Mouse (Mus musculus) forebrain, embryonic 12.5 days (tissue): Measurements from ENCODE around the gene Pdhb. TPM values are rescaled to one million over a fixed set of nuclear protein-coding genes. Genes with fewer than 3 reads are reported as not detected.

Experiments
- ATAC-seq: fragments of 200-750 bp; cut with Nextera tagmentation; 2 replicates; pipeline ENCODE4 v1.8.0; 2017; ENCODE audit warnings: moderate TSS enrichment; ENCODE audit not compliant: low FRiP score
- H3K27ac ChIP-seq: fragments of 300-500 bp; sonication (generic); 2 replicates; pipeline ENCODE4 v1.5.1; 2016; ENCODE audit warnings: mild to moderate bottlenecking
- H3K27me3 ChIP-seq: fragments of 300-500 bp; sonication (generic); 2 replicates; pipeline ENCODE4 v1.6.1; 2016; ENCODE audit warnings: mild to moderate bottlenecking
- H3K36me3 ChIP-seq: fragments of 300-500 bp; sonication (generic); replicated peaks from 2 replicates; pipeline ENCODE4 v1.6.1; 2016; ENCODE audit warnings: mild to moderate bottlenecking
- H3K4me1 ChIP-seq: fragments of 300-500 bp; sonication (generic); 2 replicates; pipeline ENCODE4 v1.6.1; 2016
- H3K4me2 ChIP-seq: fragments of 300-500 bp; sonication (generic); 2 replicates; pipeline ENCODE4 v1.6.1; 2016; ENCODE audit warnings: mild to moderate bottlenecking, moderate library complexity
- H3K4me3 ChIP-seq: fragments of 300-500 bp; sonication (generic); replicated peaks from 2 replicates; pipeline ENCODE4 v1.5.1; 2016; ENCODE audit warnings: mild to moderate bottlenecking
- H3K9ac ChIP-seq: fragments of 300-500 bp; sonication (generic); 2 replicates; pipeline ENCODE4 v1.6.1; 2016; ENCODE audit warnings: mild to moderate bottlenecking
- H3K9me3 ChIP-seq: fragments of 300-500 bp; sonication (generic); 2 replicates; pipeline ENCODE4 v1.6.1; 2016
- WGBS: fragments of 180-500 bp; shearing (Covaris S2); methylation state at CpG from one replicate; pipeline ENCODE4 v1.1.7; 2016; 5-methylcytosine and 5-hydroxymethylcytosine counted together
- polyA plus RNA-seq: library from polyadenylated mRNA; unstranded; fragments of >200 nt; fragmentation: Nextera tagmentation; extraction: Ambion mirVana; gene quantifications from 2 replicates; pipeline ENCODE4 v1.2.1, GENCODE M21; 2016

The Pdhb gene
- polyA plus RNA-seq: 199 and 211 TPM in 2 replicates

DNA sequence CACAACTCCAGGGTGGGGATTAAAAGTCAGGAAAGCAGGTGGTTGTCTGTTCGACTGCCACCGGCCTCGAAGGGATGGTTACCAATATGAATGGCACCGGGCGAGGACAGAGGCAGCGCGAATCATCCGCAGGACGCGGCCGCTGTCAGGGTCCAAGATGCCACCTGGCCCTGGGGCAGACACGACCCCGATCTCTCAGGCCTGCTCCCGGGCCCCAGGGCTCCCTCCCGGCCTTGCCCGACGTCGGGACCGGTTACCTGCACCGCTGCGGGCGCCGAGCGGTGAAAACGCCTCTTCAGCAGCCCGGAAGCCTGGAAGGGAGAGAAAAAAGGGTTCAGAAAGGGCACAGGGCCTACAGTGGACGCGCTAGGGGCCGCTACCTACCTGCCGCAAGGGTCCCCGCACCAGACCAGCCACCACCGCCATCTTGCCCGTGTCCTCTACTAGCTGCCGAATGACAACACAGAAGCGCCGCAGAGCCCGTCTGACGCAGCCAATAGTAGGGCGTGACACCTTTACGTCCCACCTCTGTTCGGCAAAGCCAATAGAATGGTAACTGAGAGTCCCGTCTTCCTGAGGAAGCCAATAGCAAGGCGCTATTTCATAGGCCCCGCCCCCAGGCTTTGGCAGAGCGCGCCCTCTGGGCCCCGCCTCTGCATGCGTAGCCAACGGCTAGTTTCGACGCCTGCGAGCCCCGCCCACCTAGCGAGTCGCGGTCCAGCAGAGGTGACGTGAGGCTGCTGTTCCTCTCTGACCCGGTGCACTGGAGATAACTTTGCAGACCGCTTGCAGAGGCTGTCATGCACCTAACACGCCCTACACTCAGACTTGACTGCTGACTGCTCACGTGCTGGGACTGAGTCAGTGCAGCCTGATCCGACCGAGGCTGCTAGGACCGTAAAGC is at the start of gene Pdhb:
Gene Pdhb (minus strand): TSS at position 519 of the 904 bp plus-strand sequence.
- Histone ChIP-seq H3K4me2 (peak within 1 kb of the TSS; percentile 77), H3K27me3 (no peaks in the 10 kb centered on the region), H3K4me1 (peaks cover 7% of the 10 kb centered on the region), H3K4me3 (peak within 1 kb of the TSS; percentile 85), H3K27ac (peak within 1 kb of the TSS; percentile 69), H3K9ac (peak within 1 kb of the TSS; percentile 86), H3K36me3 (peaks cover 28% of the 10 kb centered on the region), H3K9me3 (no peaks in the 10 kb centered on the region)
- under 1% methylated on average over 64 of the region's 64 CpGs for WGBS
- ATAC-seq: peak; percentile 100

DNA sequence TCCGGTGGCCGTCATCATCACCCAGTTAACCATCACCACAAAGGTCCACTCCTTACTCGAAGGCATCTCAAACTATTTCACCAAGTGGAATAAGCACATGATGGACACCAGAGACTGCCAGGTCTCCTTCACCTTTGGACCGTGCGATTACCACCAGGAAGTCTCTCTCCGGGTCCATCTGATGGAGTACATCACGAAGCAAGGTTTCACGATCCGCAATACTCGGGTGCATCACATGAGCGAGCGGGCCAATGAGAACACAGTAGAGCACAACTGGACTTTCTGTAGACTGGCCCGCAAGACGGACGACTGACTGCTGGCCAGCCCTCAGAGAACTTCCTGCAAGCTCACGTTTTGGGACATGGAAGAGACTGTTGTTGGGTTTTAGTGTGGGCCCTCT is 49.7 kb upstream of the Pdhb start:
- H3K9ac ChIP-seq: no peak overlapping the region
- H3K9me3 ChIP-seq: no peaks in the 10 kb centered on the region
- no peak for ATAC-seq
- peaks cover 3% of the 10 kb centered on the region; the same call in 1 of the 2 replicates for H3K36me3 ChIP-seq
- no peak overlapping the region for H3K4me2 ChIP-seq
- peaks cover 13% of the 10 kb centered on the region for H3K4me1 ChIP-seq
- no peak overlapping the region for H3K4me3 ChIP-seq
- H3K27ac ChIP-seq: no peak overlapping the region
- H3K27me3 ChIP-seq: peaks cover 5% of the 10 kb centered on the region; the same call in 1 of the 2 replicates
- WGBS: 95% methylated on average over 16 of the region's 16 CpGs

DNA sequence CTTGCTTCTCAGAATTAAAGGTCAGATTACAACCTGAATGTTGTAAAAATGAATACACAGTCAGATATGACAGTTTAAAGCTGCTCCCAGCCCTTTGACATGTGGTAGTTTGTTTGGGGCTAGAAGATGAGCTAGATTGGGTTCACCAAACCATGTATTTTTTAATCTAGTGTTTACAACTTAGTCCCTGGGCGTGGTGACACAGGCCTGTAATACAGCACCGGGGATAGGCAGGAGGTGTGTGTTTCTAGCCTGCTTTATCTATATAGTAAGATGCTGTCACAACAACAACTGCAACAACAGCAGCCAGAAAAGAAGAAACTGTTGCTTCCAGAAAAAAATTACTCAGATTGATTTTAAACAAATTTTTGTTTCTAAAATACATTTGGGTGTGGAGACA is 48.1 kb upstream of the Pdhb start:
- Histone ChIP-seq H3K27me3 (peaks cover 14% of the 10 kb centered on the region), H3K4me3 (no peak overlapping the region), H3K36me3 (peaks cover 3% of the 10 kb centered on the region; the same call in 1 of the 2 replicates), H3K27ac (no peak overlapping the region), H3K4me2 (no peak overlapping the region), H3K9me3 (no peaks in the 10 kb centered on the region), H3K4me1 (peaks cover 18% of the 10 kb centered on the region), H3K9ac (no peak overlapping the region)
- no peak for ATAC-seq
- 88% methylated on average over 2 of the region's 2 CpGs for WGBS

DNA sequence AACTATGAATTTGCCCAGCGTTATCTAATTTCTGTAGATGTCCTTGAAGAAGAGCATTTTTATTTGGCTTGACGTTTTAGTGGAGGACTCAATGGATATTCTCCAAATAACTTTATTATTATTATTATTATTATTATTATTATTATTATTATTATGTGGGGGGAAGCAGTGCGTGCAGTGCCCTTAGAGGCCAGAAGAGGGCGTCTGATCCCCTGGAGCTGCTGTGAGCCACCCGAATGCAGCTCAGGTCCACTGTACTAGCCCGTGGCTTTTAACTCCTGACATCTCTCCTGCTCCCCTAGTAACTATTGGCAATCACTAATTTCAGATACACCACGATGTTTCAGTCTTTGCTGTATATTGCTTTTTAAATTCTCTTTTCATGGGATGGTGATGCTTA is 47.5 kb upstream of the Pdhb start:
- H3K36me3 ChIP-seq: peaks cover 3% of the 10 kb centered on the region; the same call in 1 of the 2 replicates
- peaks cover 24% of the 10 kb centered on the region for H3K4me1 ChIP-seq
- H3K4me2 ChIP-seq: no peak overlapping the region
- 62% methylated on average over 7 of the region's 7 CpGs for WGBS
- H3K27ac ChIP-seq: no peak overlapping the region
- H3K9me3 ChIP-seq: no peaks in the 10 kb centered on the region
- no peak overlapping the region for H3K9ac ChIP-seq
- H3K27me3 ChIP-seq: peaks cover 18% of the 10 kb centered on the region
- no peak for ATAC-seq
- H3K4me3 ChIP-seq: no peak overlapping the region

DNA sequence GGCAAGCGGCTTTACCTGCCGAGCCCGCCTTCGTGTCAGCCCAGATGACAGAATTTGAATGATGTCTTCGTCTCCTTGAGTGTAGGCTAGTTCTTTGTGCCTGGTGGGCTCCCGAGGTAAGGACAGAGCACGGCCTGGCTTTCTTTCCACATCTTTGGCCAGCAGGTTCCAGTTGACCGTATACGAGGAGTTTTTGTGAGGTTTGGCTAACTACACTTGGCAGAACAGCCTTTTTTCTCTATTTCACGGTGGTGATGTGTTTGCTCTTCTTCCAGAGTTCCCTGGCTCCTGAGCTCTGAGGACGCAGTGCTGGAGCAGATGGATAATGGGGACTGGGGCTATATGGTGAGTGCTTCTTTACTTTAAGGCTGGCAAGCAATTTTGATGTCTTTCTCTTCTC is 47.1 kb upstream of the Pdhb start:
- Histone ChIP-seq H3K4me2 (no peak overlapping the region), H3K27ac (no peak overlapping the region), H3K36me3 (peaks cover 3% of the 10 kb centered on the region; the same call in 1 of the 2 replicates), H3K4me3 (no peak overlapping the region), H3K4me1 (peaks cover 29% of the 10 kb centered on the region), H3K27me3 (peaks cover 20% of the 10 kb centered on the region), H3K9me3 (no peaks in the 10 kb centered on the region), H3K9ac (no peak overlapping the region)
- ATAC-seq: no peak
- WGBS: 52% methylated on average over 11 of the region's 11 CpGs

DNA sequence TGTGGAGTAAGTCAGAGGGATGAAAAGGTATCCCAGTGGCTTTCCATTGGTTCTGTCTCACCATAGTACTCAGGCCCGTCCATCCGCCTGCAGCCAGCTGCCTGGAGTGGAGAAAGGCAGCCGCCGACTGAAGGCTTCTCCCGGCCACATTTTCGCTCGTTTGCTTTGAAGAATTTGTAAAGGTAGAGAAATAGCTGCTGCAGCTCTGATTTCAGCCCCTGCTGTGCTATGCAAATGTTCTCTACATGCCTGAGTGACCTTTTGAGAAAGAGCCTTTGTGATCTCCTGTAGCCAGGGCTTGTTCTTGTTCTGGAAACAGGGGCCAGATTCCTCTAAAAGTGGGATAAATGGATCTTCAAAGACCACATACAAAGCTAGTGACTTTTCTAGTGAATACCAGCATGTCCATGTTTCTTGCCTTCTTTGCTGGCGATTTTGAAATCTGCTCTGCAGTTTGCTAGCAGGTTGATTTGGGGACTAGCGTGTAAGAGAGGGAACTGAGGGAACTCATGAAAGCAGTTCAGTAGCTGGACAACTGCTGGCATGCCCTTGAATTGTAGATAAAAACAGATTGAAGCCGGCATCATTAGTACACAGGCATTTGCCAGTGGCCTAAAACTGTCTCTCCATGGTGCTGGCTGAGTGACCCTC is 46.0 kb upstream of the Pdhb start:
- no peak overlapping the region for H3K9ac ChIP-seq
- H3K4me2 ChIP-seq: peak overlapping the region; percentile 29
- H3K36me3 ChIP-seq: peaks cover 3% of the 10 kb centered on the region; the same call in 1 of the 2 replicates
- WGBS: 4% methylated on average over 10 of the region's 10 CpGs
- peaks cover 33% of the 10 kb centered on the region for H3K4me1 ChIP-seq
- H3K27me3 ChIP-seq: peaks cover 20% of the 10 kb centered on the region
- no peaks in the 10 kb centered on the region for H3K9me3 ChIP-seq
- H3K4me3 ChIP-seq: no peak overlapping the region
- ATAC-seq: no peak
- peak overlapping the region; percentile 71 for H3K27ac ChIP-seq

DNA sequence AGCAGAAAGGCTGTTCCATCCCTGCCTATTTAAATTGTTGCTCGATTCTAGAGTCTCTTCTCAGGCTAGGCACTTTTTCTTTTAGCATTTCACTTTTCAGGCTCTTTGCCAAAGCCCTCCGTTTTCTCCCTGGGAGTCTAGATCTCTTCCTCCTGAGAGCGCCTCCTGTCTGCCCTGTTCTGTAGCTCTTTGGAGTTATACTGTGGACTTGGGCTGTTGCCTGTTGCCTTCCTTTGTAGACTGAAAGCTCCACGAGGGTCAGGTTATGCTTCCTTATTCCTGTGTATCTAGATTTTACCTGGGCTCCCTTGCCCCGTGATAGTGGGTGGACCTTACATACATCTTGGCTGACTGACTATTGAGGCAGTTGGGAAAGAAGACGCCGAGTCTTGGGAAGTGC is 45.4 kb upstream of the Pdhb start:
- Histone ChIP-seq H3K27ac (peak overlapping the region; percentile 71), H3K4me3 (no peak overlapping the region), H3K36me3 (peaks cover 3% of the 10 kb centered on the region; the same call in 1 of the 2 replicates), H3K9me3 (no peaks in the 10 kb centered on the region), H3K9ac (no peak overlapping the region), H3K4me2 (peak overlapping the region; percentile 29), H3K27me3 (peaks cover 20% of the 10 kb centered on the region), H3K4me1 (peaks cover 33% of the 10 kb centered on the region)
- ATAC-seq: no peak
- WGBS: 32% methylated on average over 7 of the region's 7 CpGs

DNA sequence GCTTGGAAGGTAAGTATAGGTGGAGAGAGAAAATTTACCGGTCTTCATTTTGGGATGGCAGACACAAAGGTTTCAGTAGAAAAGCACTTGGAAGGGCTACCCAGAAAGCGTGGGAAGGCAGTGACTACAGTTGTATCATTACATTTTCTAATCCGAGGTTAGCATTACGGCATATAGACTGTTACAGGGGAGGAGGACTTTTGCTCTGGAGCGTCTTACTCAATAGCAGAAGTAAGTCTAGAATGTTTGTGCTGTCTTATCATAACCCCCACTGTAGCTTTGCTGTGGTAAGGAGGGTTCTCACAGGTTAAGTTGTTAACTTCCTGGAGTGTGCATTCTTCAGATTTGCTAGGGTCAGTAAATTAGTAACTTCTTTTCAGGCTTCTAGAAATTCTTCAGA is 43.3 kb upstream of the Pdhb start:
- Histone ChIP-seq H3K4me1 (peaks cover 33% of the 10 kb centered on the region), H3K27me3 (peaks cover 20% of the 10 kb centered on the region), H3K9ac (no peak overlapping the region), H3K9me3 (no peaks in the 10 kb centered on the region), H3K27ac (no peak overlapping the region), H3K4me3 (no peak overlapping the region), H3K36me3 (no peaks in the 10 kb centered on the region), H3K4me2 (peak overlapping the region; percentile 80; the same call in 1 of the 2 replicates)
- no peak for ATAC-seq
- 66% methylated on average over 5 of the region's 5 CpGs for WGBS

DNA sequence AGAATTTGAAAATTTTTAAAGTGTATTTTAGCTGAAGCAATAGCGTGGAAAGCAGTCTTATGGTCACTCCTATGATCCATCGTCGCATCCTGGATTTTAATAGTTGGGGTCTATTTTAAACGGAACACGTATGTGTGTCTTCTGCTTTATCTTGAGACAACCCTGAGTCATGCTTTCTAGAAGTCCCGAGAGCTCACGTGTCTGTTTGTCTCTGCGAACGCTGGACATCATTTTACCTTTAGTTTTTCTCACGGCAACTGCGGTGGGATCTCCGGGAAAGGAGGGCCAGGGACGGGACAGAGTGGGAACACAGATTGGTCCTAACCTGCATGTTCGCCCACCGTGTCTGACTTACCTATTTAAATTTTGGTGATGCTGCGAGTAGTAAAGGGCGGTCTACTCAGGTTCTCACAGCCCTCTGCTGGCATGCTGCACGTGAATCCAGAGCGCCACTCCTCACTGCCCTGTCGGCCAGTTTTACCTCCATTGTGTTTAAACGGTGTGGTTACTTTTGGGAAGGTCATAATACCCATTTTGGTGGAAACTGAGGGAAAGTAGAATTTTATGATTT is 42.5 kb upstream of the Pdhb start:
- Histone ChIP-seq H3K4me2 (peak overlapping the region; percentile 80), H3K27me3 (peaks cover 20% of the 10 kb centered on the region), H3K9ac (no peak overlapping the region; the same call in 1 of the 2 replicates), H3K27ac (no peak overlapping the region), H3K36me3 (no peaks in the 10 kb centered on the region), H3K4me3 (peak overlapping the region; percentile 65), H3K9me3 (no peaks in the 10 kb centered on the region), H3K4me1 (peaks cover 33% of the 10 kb centered on the region)
- ATAC-seq: no peak
- 11% methylated on average over 21 of the region's 21 CpGs for WGBS

DNA sequence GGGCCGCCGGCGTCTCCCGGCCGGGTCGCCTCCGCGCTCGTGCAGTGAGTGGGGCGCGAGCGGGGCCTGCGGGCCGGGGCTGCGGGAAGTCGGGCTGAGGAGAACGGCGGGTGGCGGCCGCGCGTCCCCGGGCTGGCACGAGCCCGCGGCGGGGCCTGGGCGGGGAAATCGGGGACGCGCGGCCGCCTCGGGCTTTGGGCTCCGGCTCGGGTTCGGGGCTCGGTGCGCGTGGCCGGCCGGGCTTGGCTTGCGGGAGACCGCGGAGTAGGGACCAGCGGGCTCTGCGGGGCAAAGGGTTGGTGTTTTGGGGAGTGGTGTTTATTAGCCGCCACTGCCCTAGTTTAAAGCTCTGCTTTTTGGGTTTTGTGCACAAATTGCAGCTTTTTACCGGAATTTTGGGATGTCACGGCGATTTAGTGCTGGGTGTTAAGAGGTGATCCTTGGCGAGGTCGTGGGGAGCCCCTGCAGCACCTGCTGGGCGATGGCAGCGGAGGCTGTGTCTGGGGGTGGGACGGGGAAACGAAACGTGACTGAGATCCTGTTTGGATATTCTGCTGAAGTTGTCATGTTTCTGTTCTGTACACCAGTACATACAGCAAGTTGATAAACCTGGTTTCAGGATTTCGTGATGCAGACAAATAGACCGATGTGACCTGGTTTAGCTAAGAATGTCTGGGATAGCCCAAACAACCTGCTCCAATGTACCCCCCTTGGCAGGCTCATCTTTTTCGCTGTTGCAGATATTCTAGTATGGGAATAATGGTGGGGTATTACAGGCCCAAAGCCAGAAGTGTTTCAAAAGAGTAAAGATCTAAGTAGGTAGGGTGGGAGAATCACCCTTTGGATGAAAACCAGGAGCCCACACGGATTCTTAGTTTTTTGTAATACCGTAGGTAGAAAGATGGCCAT is 41.7 kb upstream of the Pdhb start:
- H3K4me2 ChIP-seq: peak overlapping the region; percentile 80
- H3K9me3 ChIP-seq: no peaks in the 10 kb centered on the region
- H3K4me1 ChIP-seq: peaks cover 33% of the 10 kb centered on the region
- H3K27ac ChIP-seq: peak overlapping the region; percentile 86
- 2% methylated on average over 47 of the region's 63 CpGs for WGBS
- peak overlapping the region; percentile 65 for H3K4me3 ChIP-seq
- peak; percentile 80 for ATAC-seq
- H3K36me3 ChIP-seq: no peaks in the 10 kb centered on the region
- peaks cover 20% of the 10 kb centered on the region for H3K27me3 ChIP-seq
- peak overlapping the region; percentile 76 for H3K9ac ChIP-seq

DNA sequence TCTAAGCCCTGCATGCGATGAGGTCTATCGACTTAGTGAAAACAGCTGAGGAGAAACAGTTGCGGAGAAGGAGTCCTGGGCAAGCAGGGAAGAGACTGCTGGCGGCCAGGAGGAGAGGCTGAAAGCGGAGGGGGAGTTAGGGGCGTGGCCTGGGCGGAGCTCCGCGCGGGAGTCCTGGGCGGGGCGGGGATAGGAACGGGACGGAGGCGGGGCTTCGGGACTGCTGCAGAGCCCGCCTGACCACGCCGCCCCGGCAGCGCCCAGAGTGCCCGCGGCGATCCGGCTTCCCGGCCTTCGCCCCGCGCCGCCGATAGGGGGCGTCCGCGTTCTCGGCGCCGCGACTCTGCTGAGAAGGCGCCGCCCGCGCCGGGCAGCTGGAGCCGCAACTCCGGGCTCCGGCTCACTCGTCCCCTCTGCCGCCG is 41.0 kb upstream of the Pdhb start, which contains the start of gene Kctd6:
Gene Kctd6 (plus strand): TSS at position 338 of the 422 bp plus-strand sequence.
- H3K4me2 ChIP-seq: peak within 1 kb of the TSS; percentile 80
- peak within 1 kb of the TSS; percentile 86 for H3K27ac ChIP-seq
- under 1% methylated on average over 38 of the region's 49 CpGs for WGBS
- peaks cover 20% of the 10 kb centered on the region for H3K27me3 ChIP-seq
- H3K9me3 ChIP-seq: no peaks in the 10 kb centered on the region
- peak within 1 kb of the TSS; percentile 76 for H3K9ac ChIP-seq
- ATAC-seq: peak; percentile 97
- peaks cover 29% of the 10 kb centered on the region for H3K4me1 ChIP-seq
- peak within 1 kb of the TSS; percentile 65 for H3K4me3 ChIP-seq
- no peaks in the 10 kb centered on the region for H3K36me3 ChIP-seq
